Mouse (Mus musculus) lung, embryonic 16.5 days (tissue): ENCODE data around the gene Pou2f3. TPM values are rescaled to one million over a fixed set of nuclear protein-coding genes. Genes with fewer than 3 reads are reported as not detected.

ENCODE experiments used
- ATAC-seq: fragments of 200-750 bp; cut with Nextera tagmentation; 2 replicates; pipeline ENCODE4 v1.8.0; 2017; ENCODE audit warnings: low read depth, mild to moderate bottlenecking, moderate library complexity
- H3K27ac ChIP-seq: fragments of 300-500 bp; sonication (generic); 2 replicates; pipeline ENCODE4 v1.5.1; 2014; ENCODE audit warnings: mild to moderate bottlenecking, control low read depth, low read length
- H3K27me3 ChIP-seq: fragments of 300-500 bp; sonication (generic); 2 replicates; pipeline ENCODE4 v1.6.1; 2014; ENCODE audit warnings: low read depth, low read length, mixed read lengths; ENCODE audit not compliant: control insufficient read depth, insufficient read depth
- H3K36me3 ChIP-seq: fragments of 300-500 bp; sonication (generic); 2 replicates; pipeline ENCODE4 v1.6.1; 2014; ENCODE audit warnings: low read length; ENCODE audit not compliant: control insufficient read depth, insufficient read depth
- H3K4me1 ChIP-seq: fragments of 300-500 bp; sonication (generic); replicated peaks from 2 replicates; pipeline ENCODE4 v1.6.1; 2014; ENCODE audit warnings: low read length, mixed read lengths; ENCODE audit not compliant: control insufficient read depth, insufficient read depth
- H3K4me2 ChIP-seq: fragments of 300-500 bp; sonication (generic); 2 replicates; pipeline ENCODE4 v1.6.1; 2014; ENCODE audit warnings: low read depth, low read length, control low read depth
- H3K4me3 ChIP-seq: fragments of 300-500 bp; sonication (generic); 2 replicates; pipeline ENCODE4 v1.5.1; 2014; ENCODE audit warnings: mild to moderate bottlenecking, low read length, control low read depth
- H3K9ac ChIP-seq: fragments of 300-500 bp; sonication (generic); 2 replicates; pipeline ENCODE4 v1.6.1; 2014; ENCODE audit warnings: low read length, control low read depth
- H3K9me3 ChIP-seq: fragments of 300-500 bp; sonication (generic); 2 replicates; pipeline ENCODE4 v1.6.1; 2016; ENCODE audit warnings: low read length; ENCODE audit not compliant: control insufficient read depth
- WGBS: fragments of 180-500 bp; shearing (Covaris S2); extraction: QIAGEN DNeasy Blood & Tissue Kit; methylation state at CpG from one replicate; pipeline ENCODE4 v1.1.7; 2014; 5-methylcytosine and 5-hydroxymethylcytosine counted together
- polyA plus RNA-seq: library from polyadenylated mRNA; unstranded; fragments of >200 nt; fragmentation: Nextera tagmentation; extraction: Ambion mirVana; gene quantifications from 2 replicates; pipeline ENCODE4 v1.2.1, GENCODE M21; 2015

Pou2f3 gene
- 0.13 and 0.19 TPM in 2 replicates for polyA plus RNA-seq

GRCm38 (mm10) chr9:43210190-43210682 lies at the start of gene Pou2f3:
TSS of gene Pou2f3 (minus strand) at chr9:43210369.
- Histone ChIP-seq H3K27me3 (peaks cover 12% of the 10 kb centered on the region), H3K9ac (no peak within 1 kb of the TSS), H3K36me3 (no peaks in the 10 kb centered on the region), H3K9me3 (no peaks in the 10 kb centered on the region), H3K27ac (peak within 1 kb of the TSS; percentile 15; the same call in 1 of the 2 replicates), H3K4me3 (no peak within 1 kb of the TSS), H3K4me1 (peaks cover 14% of the 10 kb centered on the region), H3K4me2 (peak within 1 kb of the TSS; percentile 12)
- ATAC-seq: peak; percentile 92
- WGBS: 7% methylated on average over 13 of the region's 13 CpGs

DNA sequence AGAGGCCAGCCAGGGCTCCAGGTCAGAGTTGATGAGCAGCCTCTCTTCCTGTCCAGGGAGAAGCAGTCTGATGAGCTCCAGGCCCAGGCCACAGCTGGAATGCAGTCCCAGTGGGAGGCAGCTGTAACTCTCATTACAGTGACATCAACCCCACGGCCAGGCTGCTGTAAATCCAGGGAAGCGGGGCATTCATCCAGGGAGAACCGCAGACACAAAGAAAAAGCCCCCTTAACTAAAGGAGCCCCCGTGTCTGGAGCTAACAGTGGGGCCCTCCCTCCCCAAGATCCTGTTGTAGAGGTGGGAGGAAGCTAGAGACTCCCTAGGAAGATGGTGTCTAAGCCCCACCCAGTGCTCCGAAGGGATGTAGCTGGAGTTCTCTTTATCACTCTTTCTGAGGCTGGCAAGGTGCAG lies 43.1 kb upstream of the Pou2f3 start:
- Histone ChIP-seq H3K9ac (no peak overlapping the region), H3K4me1 (peaks cover 3% of the 10 kb centered on the region), H3K4me3 (no peak overlapping the region), H3K36me3 (no peaks in the 10 kb centered on the region), H3K27ac (peak overlapping the region; percentile 51), H3K27me3 (no peaks in the 10 kb centered on the region), H3K4me2 (no peak overlapping the region), H3K9me3 (no peaks in the 10 kb centered on the region)
- peak; percentile 90 for ATAC-seq
- 30% methylated on average over 5 of the region's 5 CpGs for WGBS

DNA sequence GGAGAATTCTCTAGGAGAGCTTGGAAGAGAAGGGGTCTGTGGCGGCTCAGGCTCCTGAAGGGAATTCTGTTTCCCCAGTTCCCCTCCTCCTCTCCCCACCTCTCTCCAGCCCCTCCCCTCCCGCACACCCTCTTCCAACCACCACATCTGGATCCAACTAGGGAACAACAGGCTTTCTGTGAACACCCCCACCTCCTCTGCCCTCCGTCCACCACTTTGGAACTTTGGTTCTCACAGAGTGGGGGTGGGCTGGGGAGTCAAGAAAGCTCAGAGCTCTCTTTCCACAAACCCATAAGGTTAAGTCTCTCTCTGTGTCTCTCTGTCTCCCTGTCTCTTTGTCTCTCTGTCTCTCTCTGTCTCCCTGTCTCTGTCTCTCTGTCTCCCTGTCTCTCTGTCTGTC lies 42.6 kb upstream of the Pou2f3 start:
- no peak overlapping the region for H3K4me2 ChIP-seq

DNA sequence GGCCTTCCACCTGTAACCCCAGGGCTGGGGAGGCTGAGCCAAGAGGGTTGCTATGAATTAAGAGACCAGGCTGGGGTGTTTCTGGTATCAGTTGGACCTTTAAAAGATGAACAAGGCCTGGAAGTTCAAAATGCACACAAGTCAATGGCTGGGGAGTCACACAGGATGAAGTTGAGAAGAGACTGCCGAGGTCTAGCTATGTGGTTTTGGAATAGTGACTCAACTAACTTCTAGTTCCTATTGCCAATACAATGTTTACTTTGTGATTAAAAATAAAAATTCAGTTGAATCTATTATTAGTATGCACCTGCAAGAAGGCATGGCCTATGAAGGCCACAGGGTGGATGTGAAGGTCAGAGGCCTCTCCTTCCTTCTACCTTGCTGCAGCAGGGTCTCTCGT lies 41.6 kb upstream of the Pou2f3 start:
- H3K27me3 ChIP-seq: no peaks in the 10 kb centered on the region
- WGBS: 86% methylated on average over 2 of the region's 2 CpGs

More for the DNA sequence above, 42.6 kb upstream of the Pou2f3 start:
- ATAC-seq: peak; percentile 39; the same call in 1 of the 2 replicates
- Histone ChIP-seq H3K36me3 (no peaks in the 10 kb centered on the region), H3K27ac (peak overlapping the region; percentile 51), H3K4me1 (peaks cover 3% of the 10 kb centered on the region), H3K9me3 (no peaks in the 10 kb centered on the region), H3K4me3 (no peak overlapping the region), H3K27me3 (no peaks in the 10 kb centered on the region), H3K9ac (no peak overlapping the region)
- 58% methylated on average over 3 of the region's 3 CpGs for WGBS

DNA sequence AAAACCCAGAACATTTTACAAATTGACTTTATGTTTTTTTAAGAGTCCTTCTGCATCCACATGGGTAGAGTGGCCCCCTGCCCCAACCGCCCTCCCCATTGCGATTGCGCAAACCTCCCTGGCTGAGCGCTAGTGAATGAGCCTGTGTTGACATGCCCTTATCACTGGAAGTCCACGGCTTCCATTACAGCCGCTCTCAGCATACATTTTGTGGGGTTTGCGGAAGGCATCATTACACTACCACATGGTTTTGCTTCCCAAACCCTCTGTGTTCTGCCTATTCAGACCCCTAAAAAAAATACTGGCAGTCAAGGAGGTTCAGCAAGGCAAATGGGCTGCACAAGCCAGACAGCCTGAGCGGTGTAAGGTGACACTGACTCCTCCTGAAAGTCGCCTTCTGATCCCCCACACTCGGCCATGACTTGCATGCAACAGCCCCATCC lies 36.6 kb upstream of the Pou2f3 start:
- Histone ChIP-seq H3K27ac (no peak overlapping the region), H3K27me3 (no peaks in the 10 kb centered on the region), H3K4me2 (no peak overlapping the region), H3K4me1 (peaks cover 5% of the 10 kb centered on the region), H3K9me3 (no peaks in the 10 kb centered on the region), H3K9ac (no peak overlapping the region), H3K36me3 (no peaks in the 10 kb centered on the region), H3K4me3 (no peak overlapping the region)
- 9% methylated on average over 10 of the region's 10 CpGs for WGBS
- peak; percentile 61 for ATAC-seq

More for the DNA sequence above, 41.6 kb upstream of the Pou2f3 start:
- Histone ChIP-seq H3K9me3 (no peaks in the 10 kb centered on the region), H3K36me3 (no peaks in the 10 kb centered on the region), H3K4me3 (no peak overlapping the region), H3K4me2 (no peak overlapping the region), H3K27ac (no peak overlapping the region), H3K9ac (no peak overlapping the region), H3K4me1 (peaks cover 5% of the 10 kb centered on the region)
- ATAC-seq: no peak

GRCm38 (mm10) chr9:43245801-43246570 lies 35.8 kb upstream of the Pou2f3 start:
- Histone ChIP-seq H3K9me3 (no peaks in the 10 kb centered on the region), H3K4me3 (no peak overlapping the region), H3K36me3 (no peaks in the 10 kb centered on the region), H3K9ac (no peak overlapping the region), H3K27me3 (no peaks in the 10 kb centered on the region), H3K4me1 (peaks cover 5% of the 10 kb centered on the region), H3K4me2 (no peak overlapping the region), H3K27ac (no peak overlapping the region)
- WGBS: 71% methylated on average over 7 of the region's 7 CpGs
- no peak for ATAC-seq

- H3K4me1 ChIP-seq: peaks cover 18% of the 10 kb centered on the region
- WGBS: 78% methylated on average over 5 of the region's 5 CpGs
- no peak overlapping the region for H3K4me3 ChIP-seq
- H3K27ac ChIP-seq: no peak overlapping the region
- no peak overlapping the region for H3K9ac ChIP-seq
- no peak for ATAC-seq
- H3K36me3 ChIP-seq: no peaks in the 10 kb centered on the region
- no peaks in the 10 kb centered on the region for H3K9me3 ChIP-seq
- H3K4me2 ChIP-seq: no peak overlapping the region
- no peaks in the 10 kb centered on the region for H3K27me3 ChIP-seq
Measured at GRCm38 (mm10) chr9:43242432-43242831, 32.3 kb upstream of the Pou2f3 start.

- WGBS: 82% methylated on average over 8 of the region's 8 CpGs
- Histone ChIP-seq H3K36me3 (no peaks in the 10 kb centered on the region), H3K4me2 (no peak overlapping the region), H3K9ac (no peak overlapping the region), H3K4me1 (peaks cover 22% of the 10 kb centered on the region), H3K27ac (no peak overlapping the region), H3K27me3 (no peaks in the 10 kb centered on the region), H3K9me3 (no peaks in the 10 kb centered on the region), H3K4me3 (no peak overlapping the region)
- no peak for ATAC-seq
Measured at GRCm38 (mm10) chr9:43241970-43242369, 31.8 kb upstream of the Pou2f3 start.

- H3K9ac ChIP-seq: no peak overlapping the region
- H3K4me3 ChIP-seq: no peak overlapping the region
- no peaks in the 10 kb centered on the region for H3K36me3 ChIP-seq
- no peaks in the 10 kb centered on the region for H3K27me3 ChIP-seq
- no peaks in the 10 kb centered on the region for H3K9me3 ChIP-seq
- 33% methylated on average over 4 of the region's 4 CpGs for WGBS
- no peak for ATAC-seq
- peaks cover 22% of the 10 kb centered on the region for H3K4me1 ChIP-seq
- no peak overlapping the region for H3K4me2 ChIP-seq
- no peak overlapping the region for H3K27ac ChIP-seq
Measured at GRCm38 (mm10) chr9:43241291-43241690, 31.1 kb upstream of the Pou2f3 start.
